Mouse (Mus musculus) liver, embryonic 11.5 days (tissue): ENCODE measurements around the gene Ttc5. TPM values are rescaled to one million over a fixed set of nuclear protein-coding genes. Genes with fewer than 3 reads are reported as not detected.
"Not testable (repeated sequence)": the region's sequence is repeated elsewhere in the genome, so short reads cannot be mapped to it uniquely, and the experiment has no call there.

ENCODE experiments used
- ATAC-seq: fragments of 200-750 bp; cut with Nextera tagmentation; replicated peaks from 2 replicates; pipeline ENCODE4 v1.8.0; 2017; ENCODE audit warnings: moderate number of reproducible peaks, mild to moderate bottlenecking, moderate TSS enrichment, moderate library complexity; ENCODE audit not compliant: low FRiP score
- DNase-seq: peaks from one replicate; pipeline ENCODE4 v3.0.0-alpha.2; 2017; ENCODE audit warnings: low spot score
- H3K27ac ChIP-seq: fragments of 300-500 bp; sonication (generic); 2 replicates; pipeline ENCODE4 v1.5.1; 2014; ENCODE audit warnings: mild to moderate bottlenecking, low read depth, low read length, control low read depth
- H3K27me3 ChIP-seq: fragments of 300-500 bp; sonication (generic); replicated peaks from 2 replicates; pipeline ENCODE4 v1.6.1; 2014; ENCODE audit warnings: low read length, mixed read lengths; ENCODE audit not compliant: control insufficient read depth, insufficient read depth
- H3K36me3 ChIP-seq: fragments of 300-500 bp; sonication (generic); 2 replicates; pipeline ENCODE4 v1.6.1; 2014; ENCODE audit warnings: mild to moderate bottlenecking, low read length, moderate library complexity, mixed read lengths; ENCODE audit not compliant: control insufficient read depth, insufficient read depth
- H3K4me1 ChIP-seq: fragments of 300-500 bp; sonication (generic); replicated peaks from 2 replicates; pipeline ENCODE4 v1.6.1; 2014; ENCODE audit warnings: low read length, mixed read lengths; ENCODE audit not compliant: control insufficient read depth, insufficient read depth
- H3K4me2 ChIP-seq: fragments of 300-500 bp; sonication (generic); 2 replicates; pipeline ENCODE4 v1.6.1; 2014; ENCODE audit warnings: mild to moderate bottlenecking, control low read depth, moderate library complexity
- H3K4me3 ChIP-seq: fragments of 300-500 bp; sonication (generic); 2 replicates; pipeline ENCODE4 v1.5.1; 2014; ENCODE audit warnings: low read depth, low read length, control low read depth
- H3K9ac ChIP-seq: fragments of 300-500 bp; sonication (generic); 2 replicates; pipeline ENCODE4 v1.6.1; 2014; ENCODE audit warnings: low read depth, low read length, control low read depth
- H3K9me3 ChIP-seq: fragments of 300-500 bp; sonication (generic); 2 replicates; pipeline ENCODE4 v1.6.1; 2016; ENCODE audit warnings: low read length, inconsistent platforms, mixed read lengths; ENCODE audit not compliant: control insufficient read depth
- WGBS: fragments of 180-500 bp; shearing (Covaris S2); extraction: QIAGEN DNeasy Blood & Tissue Kit; methylation state at CpG from one replicate; pipeline ENCODE4 v1.1.7; 2014; 5-methylcytosine and 5-hydroxymethylcytosine counted together
- polyA plus RNA-seq: library from polyadenylated mRNA; unstranded; fragments of >200 nt; fragmentation: Nextera tagmentation; extraction: Ambion mirVana; gene quantifications from 2 replicates; pipeline ENCODE4 v1.2.1, GENCODE M21; 2014

The Ttc5 gene
- polyA plus RNA-seq, 1 experiment from 2014 or later, result 44.6 TPM

DNA sequence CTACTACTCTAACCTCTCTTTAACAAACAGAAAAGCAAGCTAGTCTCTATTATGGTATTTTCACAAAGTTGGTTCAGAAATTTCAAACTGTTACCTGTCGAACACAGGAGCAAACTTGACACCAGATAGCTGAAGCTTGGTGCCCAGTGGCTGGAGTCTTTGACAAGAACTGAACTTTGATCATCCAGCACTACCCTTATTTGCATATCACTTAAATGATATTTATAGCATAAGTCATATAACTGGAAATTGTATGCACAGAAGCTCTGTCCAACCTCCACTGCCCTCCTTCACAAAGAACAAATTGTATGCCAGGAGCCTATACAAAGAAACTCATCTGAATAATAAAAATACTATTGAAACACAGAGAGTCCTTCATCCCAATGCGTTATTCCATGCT lies 43.7 kb downstream of the Ttc5 start:
- ATAC-seq, result no peak
- no peaks in the 10 kb centered on the region for H3K36me3 ChIP-seq
- no peaks in the 10 kb centered on the region for H3K27me3 ChIP-seq
- WGBS, result 70% methylated on average over 2 of the region's 2 CpGs
- H3K27ac ChIP-seq, result no peak overlapping the region
- no peak for DNase-seq
- no peaks in the 10 kb centered on the region for H3K4me1 ChIP-seq
- no peaks in the 10 kb centered on the region for H3K9me3 ChIP-seq
- H3K4me2 ChIP-seq, result no peak overlapping the region
- no peak overlapping the region for H3K9ac ChIP-seq
- H3K4me3 ChIP-seq, result no peak overlapping the region

DNA sequence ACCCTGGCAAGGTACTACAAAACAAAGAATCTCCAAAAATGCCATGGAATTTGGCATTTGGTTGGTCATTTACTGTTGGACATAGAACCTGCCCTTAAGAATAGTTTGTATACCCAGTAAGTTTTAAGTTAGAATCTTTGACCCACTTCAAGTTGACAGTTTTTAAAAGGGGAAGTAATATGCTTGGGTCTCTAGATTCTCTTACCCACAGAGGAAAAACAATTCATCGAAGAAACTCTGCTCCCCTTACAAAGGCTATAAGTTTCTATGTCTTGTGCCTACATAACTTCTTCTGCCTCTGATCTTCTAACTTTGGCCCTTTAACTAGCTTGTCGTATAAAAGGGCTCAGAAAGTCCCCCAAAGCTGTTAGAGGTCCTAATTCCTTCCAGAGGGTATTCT lies 45.0 kb downstream of the Ttc5 start:
- DNase-seq, result no peak
- H3K27ac ChIP-seq, result no peak overlapping the region
- H3K36me3 ChIP-seq, result no peaks in the 10 kb centered on the region
- no peak overlapping the region for H3K4me3 ChIP-seq
- 49% methylated on average over 2 of the region's 2 CpGs for WGBS
- no peaks in the 10 kb centered on the region for H3K4me1 ChIP-seq
- no peak overlapping the region for H3K4me2 ChIP-seq
- no peak overlapping the region for H3K9ac ChIP-seq
- ATAC-seq, result no peak
- H3K9me3 ChIP-seq, result no peaks in the 10 kb centered on the region
- H3K27me3 ChIP-seq, result no peaks in the 10 kb centered on the region

DNA sequence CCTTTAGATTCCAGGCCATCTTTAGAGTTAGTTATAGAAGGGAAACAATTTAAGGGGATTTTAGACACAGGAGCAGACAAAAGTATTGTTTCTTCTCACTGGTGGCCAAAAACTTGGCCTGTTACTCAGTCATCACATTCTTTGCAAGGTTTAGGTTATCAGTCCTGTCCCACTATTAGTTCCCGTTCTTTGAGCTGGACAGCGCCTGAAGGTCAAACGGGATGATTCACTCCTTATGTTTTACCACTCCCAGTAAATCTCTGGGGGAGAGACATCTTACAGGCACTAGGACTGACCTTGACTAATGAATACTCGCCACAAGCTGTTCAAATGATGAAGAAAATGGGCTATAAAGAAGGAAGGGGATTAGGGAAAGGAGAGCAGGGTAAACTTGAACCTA lies 62.9 kb downstream of the Ttc5 start:
- not testable (repeated sequence) for H3K9me3 ChIP-seq, DNase-seq, ATAC-seq, H3K27ac ChIP-seq, H3K27me3 ChIP-seq, H3K4me3 ChIP-seq, H3K36me3 ChIP-seq, H3K4me1 ChIP-seq, H3K9ac ChIP-seq, H3K4me2 ChIP-seq
- 56% methylated on average over 3 of the region's 4 CpGs for WGBS

DNA sequence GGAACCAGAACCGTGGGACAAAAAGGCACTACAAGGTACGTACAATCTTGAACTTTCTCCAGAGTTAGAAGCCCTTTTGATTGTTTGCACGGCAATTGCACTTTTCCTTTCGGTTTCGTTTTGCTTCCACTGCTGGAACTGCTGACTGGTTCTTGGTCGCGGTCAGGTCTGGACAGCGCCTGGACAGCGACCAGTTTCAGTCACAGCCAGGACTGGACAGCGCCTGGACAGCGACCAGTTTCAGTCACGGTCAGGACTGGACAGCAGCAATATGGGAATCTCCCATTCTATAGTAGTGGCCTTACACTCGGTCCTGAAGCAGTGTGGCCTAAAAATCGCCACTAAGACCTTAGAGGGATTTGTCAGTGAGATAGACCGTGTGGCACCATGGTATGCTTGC lies 65.4 kb downstream of the Ttc5 start:
- 86% methylated on average over 15 of the region's 15 CpGs for WGBS
- DNase-seq, H3K4me2 ChIP-seq, H3K27me3 ChIP-seq, H3K27ac ChIP-seq, H3K36me3 ChIP-seq, H3K4me3 ChIP-seq, H3K9me3 ChIP-seq, H3K9ac ChIP-seq, ATAC-seq, H3K4me1 ChIP-seq: not testable (repeated sequence)

Other genes starting within 250 kb of the Ttc5 start
- not detected in 2 replicates for gene Olfr744, start 170.6 kb downstream of the Ttc5 start, polyA plus RNA-seq
- not detected in 2 replicates for gene Olfr745, start 146.1 kb downstream of the Ttc5 start, polyA plus RNA-seq
- not detected in 2 replicates for gene Olfr746, start 138.4 kb downstream of the Ttc5 start, polyA plus RNA-seq
- not detected in 2 replicates for gene Olfr747, start 92.3 kb downstream of the Ttc5 start, polyA plus RNA-seq
- gene Olfr748, start 78.1 kb downstream of the Ttc5 start, polyA plus RNA-seq, result not detected in 2 replicates
- gene Olfr749, start 40.4 kb downstream of the Ttc5 start, polyA plus RNA-seq, result not detected in 2 replicates
- gene Ccnb1ip1, start 22.2 kb upstream of the Ttc5 start, polyA plus RNA-seq, result not detected in 2 replicates
- gene Parp2, start 22.3 kb upstream of the Ttc5 start, polyA plus RNA-seq, result 76.7 and 77.5 TPM in 2 replicates
- 4.6 and 5.5 TPM in 2 replicates for gene Tep1, start 85.0 kb upstream of the Ttc5 start, polyA plus RNA-seq
- 0.34 and 0.47 TPM in 2 replicates for gene Klhl33, start 112.0 kb upstream of the Ttc5 start, polyA plus RNA-seq
- gene Osgep, start 139.4 kb upstream of the Ttc5 start, polyA plus RNA-seq, result 116 and 119 TPM in 2 replicates
- gene Apex1, start 139.4 kb upstream of the Ttc5 start, polyA plus RNA-seq, result 251 and 267 TPM in 2 replicates
- gene Pip4p1, start 145.3 kb upstream of the Ttc5 start, polyA plus RNA-seq, result 36.9 and 42.2 TPM in 2 replicates
- gene Pnp, start 145.6 kb upstream of the Ttc5 start, polyA plus RNA-seq, result 86.7 and 87.7 TPM in 2 replicates
- not detected in 2 replicates for gene Gm49342, start 159.0 kb upstream of the Ttc5 start, polyA plus RNA-seq
- gene Pnp2, start 170.5 kb upstream of the Ttc5 start, polyA plus RNA-seq, result 2.8 and 2.9 TPM in 2 replicates
- gene Rnase10, start 222.2 kb upstream of the Ttc5 start, polyA plus RNA-seq, result not detected in 2 replicates